Mouse (Mus musculus): Measurements from ENCODE around the gene Vmn2r62. TPM values are rescaled to one million over a fixed set of nuclear protein-coding genes. Genes with fewer than 3 reads are reported as not detected.
"Not testable (repeated sequence)": the region's sequence is repeated elsewhere in the genome, so short reads cannot be mapped to it uniquely, and the experiment has no call there.

Gene Vmn2r62
- polyA plus RNA-seq (2015; fragmentation: Nextera tagmentation; extraction: Ambion mirVana): not detected in 2 replicates

DNA sequence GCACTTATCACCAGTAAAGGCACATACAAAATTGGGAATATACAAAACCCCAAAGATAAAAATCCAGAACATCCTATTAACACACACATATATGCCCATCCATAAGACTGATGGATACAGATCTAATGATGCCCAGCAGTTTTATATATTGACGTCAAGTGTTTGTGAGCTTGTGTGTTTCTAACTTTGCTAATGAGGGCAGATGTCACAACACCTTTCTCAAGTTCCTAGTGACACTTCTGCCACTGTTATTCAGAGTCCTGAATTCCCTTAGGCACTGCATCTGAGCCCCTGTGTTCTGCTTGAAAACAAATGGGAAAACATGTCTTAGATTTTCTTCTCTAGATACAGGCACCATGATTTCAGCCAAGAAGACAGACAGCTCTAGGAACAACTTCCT, at the start of gene Vmn2r62:
TSS of gene Vmn2r62 (minus strand) at position 101 of the 400 bp plus-strand sequence.
- H3K27ac ChIP-seq; H3K4me3 ChIP-seq; H3K36me3 ChIP-seq; H3K4me1 ChIP-seq; H3K27me3 ChIP-seq; H3K9me3 ChIP-seq; H3K4me2 ChIP-seq; H3K9ac ChIP-seq; ATAC-seq (ENCODE audit: borderline replicate concordance, extremely low read depth, low FRiP score, low TSS enrichment): not testable (repeated sequence)
- WGBS: no CpG with 5 or more reads among the region's 1 CpGs

- not testable (repeated sequence) for H3K27ac ChIP-seq; H3K9me3 ChIP-seq; H3K4me3 ChIP-seq; H3K36me3 ChIP-seq; H3K4me2 ChIP-seq; ATAC-seq (ENCODE audit: borderline replicate concordance, extremely low read depth, low FRiP score, low TSS enrichment); H3K9ac ChIP-seq; H3K27me3 ChIP-seq; H3K4me1 ChIP-seq
Measured at GRCm38 (mm10) chr7:42838366-42838765, 45.0 kb upstream of the Vmn2r62 start.

DNA sequence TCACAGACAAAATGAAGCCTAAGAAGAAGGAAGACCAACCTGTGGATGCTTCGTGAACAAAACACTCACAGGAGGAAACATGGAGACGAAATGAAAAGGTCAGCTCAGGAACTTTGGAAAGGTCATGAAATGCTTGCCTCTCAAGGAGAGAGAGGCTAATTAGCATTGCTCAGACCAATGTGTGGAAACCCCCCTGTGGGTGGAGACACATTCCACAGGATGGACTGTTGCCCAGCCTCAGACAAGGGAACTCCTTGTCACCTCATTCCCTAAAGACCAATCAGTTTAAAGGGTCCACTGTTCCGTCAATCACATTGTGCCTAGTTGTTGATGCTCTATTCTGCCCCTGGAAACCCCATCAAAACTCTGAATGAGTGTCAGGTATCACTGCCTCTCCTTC, 38.9 kb upstream of the Vmn2r62 start:
- H3K4me3 ChIP-seq: no peak overlapping the region
- H3K4me2 ChIP-seq: no peak overlapping the region
- no peak for ATAC-seq (ENCODE audit: borderline replicate concordance, extremely low read depth, low FRiP score, low TSS enrichment)
- H3K27me3 ChIP-seq: no peaks in the 10 kb centered on the region
- H3K27ac ChIP-seq: no peak overlapping the region
- H3K4me1 ChIP-seq: no peaks in the 10 kb centered on the region
- no peak overlapping the region for H3K9ac ChIP-seq
- H3K9me3 ChIP-seq: no peaks in the 10 kb centered on the region
- H3K36me3 ChIP-seq: no peaks in the 10 kb centered on the region
- 59% methylated on average over 3 of the region's 3 CpGs for WGBS

DNA sequence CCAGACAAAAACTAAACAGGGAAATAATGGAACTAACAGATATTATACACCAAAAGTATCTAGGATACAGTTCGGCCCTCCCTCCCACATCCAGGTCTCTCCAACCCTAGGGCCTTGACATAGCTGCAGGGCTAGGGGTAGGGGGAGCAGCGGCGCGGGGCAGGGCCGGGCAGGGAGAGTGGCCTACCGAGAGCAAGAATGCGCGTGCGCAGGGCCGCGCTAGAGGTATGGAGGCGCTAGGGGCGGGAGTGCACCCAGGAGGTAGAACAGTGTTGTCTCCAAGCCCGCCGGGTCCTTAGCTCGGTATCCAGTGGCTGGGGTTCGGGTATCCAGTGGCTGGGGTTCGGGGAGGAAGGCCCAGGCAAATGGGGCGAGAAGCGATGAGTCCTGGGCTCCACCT, 43.5 kb downstream of the Vmn2r62 start:
- Histone ChIP-seq H3K4me1 (no peaks in the 10 kb centered on the region), H3K9me3 (no peaks in the 10 kb centered on the region), H3K9ac (no peak overlapping the region), H3K4me3 (no peak overlapping the region), H3K4me2 (no peak overlapping the region), H3K27me3 (no peaks in the 10 kb centered on the region), H3K36me3 (no peaks in the 10 kb centered on the region), H3K27ac (no peak overlapping the region)
- no peak; the same call in 1 of the 2 replicates for ATAC-seq (ENCODE audit: borderline replicate concordance, extremely low read depth, low FRiP score, low TSS enrichment)
- WGBS: 51% methylated on average over 19 of the region's 20 CpGs

- ATAC-seq (ENCODE audit: borderline replicate concordance, extremely low read depth, low FRiP score, low TSS enrichment): no peak
- Histone ChIP-seq H3K27ac (no peak overlapping the region), H3K9me3 (no peaks in the 10 kb centered on the region), H3K27me3 (no peaks in the 10 kb centered on the region), H3K4me1 (no peaks in the 10 kb centered on the region), H3K4me3 (no peak overlapping the region), H3K9ac (no peak overlapping the region), H3K4me2 (no peak overlapping the region), H3K36me3 (no peaks in the 10 kb centered on the region)
- WGBS: 82% methylated on average over 10 of the region's 10 CpGs
Measured at GRCm38 (mm10) chr7:42738536-42739210, 54.7 kb downstream of the Vmn2r62 start.

DNA sequence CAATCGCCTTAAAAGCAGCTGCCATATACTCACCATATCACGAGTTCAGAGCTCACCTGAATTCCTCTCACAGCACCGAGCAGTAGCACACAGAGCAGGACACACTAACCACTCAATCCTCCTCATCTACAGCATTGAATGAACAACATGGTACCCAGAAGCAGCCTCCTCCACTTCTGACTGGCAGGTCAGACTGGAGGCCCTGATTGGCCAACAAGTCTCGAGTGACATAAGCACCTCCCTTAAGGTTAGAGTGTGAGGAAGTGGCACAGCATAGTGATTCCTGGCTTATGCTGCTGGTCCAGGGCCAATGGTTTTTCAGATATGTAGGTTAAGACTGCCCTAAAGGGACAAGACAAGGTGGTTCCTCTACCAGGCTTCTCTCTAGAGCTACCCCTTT, 66.4 kb downstream of the Vmn2r62 start, which contains the start of gene Gm17067:
TSS of gene Gm17067 (minus strand) at position 101 of the 400 bp plus-strand sequence.
- ATAC-seq (ENCODE audit: borderline replicate concordance, extremely low read depth, low FRiP score, low TSS enrichment): not testable (repeated sequence)

More for the DNA sequence above, 66.4 kb downstream of the Vmn2r62 start, which contains the start of gene Gm17067:
- H3K36me3 ChIP-seq, H3K27me3 ChIP-seq, H3K4me2 ChIP-seq, H3K4me1 ChIP-seq, H3K9me3 ChIP-seq, H3K4me3 ChIP-seq, H3K9ac ChIP-seq, H3K27ac ChIP-seq: not testable (repeated sequence)
- 80% methylated on average over 4 of the region's 4 CpGs for WGBS

Other genes with a start within 250 kb of the Vmn2r62 start
- not detected in 2 replicates for gene Gm21028, start 214.9 kb downstream of the Vmn2r62 start, polyA plus RNA-seq (2015; fragmentation: Nextera tagmentation; extraction: Ambion mirVana)
- gene Zfp977, start 201.0 kb downstream of the Vmn2r62 start, polyA plus RNA-seq (2015; fragmentation: Nextera tagmentation; extraction: Ambion mirVana): 2.2 and 2.5 TPM in 2 replicates
- 5.2 and 5.4 TPM in 2 replicates for gene Zfp976, start 150.9 kb downstream of the Vmn2r62 start, polyA plus RNA-seq (2015; fragmentation: Nextera tagmentation; extraction: Ambion mirVana)
- 7.7 and 10.1 TPM in 2 replicates for gene Zfp975, start 100.8 kb downstream of the Vmn2r62 start, polyA plus RNA-seq (2015; fragmentation: Nextera tagmentation; extraction: Ambion mirVana)
- gene Gm17067, start 66.5 kb downstream of the Vmn2r62 start, polyA plus RNA-seq (2015; fragmentation: Nextera tagmentation; extraction: Ambion mirVana): not detected in 2 replicates
- not detected in 2 replicates for gene Gm2381, start 73.7 kb upstream of the Vmn2r62 start, polyA plus RNA-seq (2015; fragmentation: Nextera tagmentation; extraction: Ambion mirVana)
- not detected in 2 replicates for gene Vmn2r63, start 140.3 kb upstream of the Vmn2r62 start, polyA plus RNA-seq (2015; fragmentation: Nextera tagmentation; extraction: Ambion mirVana)
- not detected in 2 replicates for gene Gm9268, start 225.2 kb upstream of the Vmn2r62 start, polyA plus RNA-seq (2015; fragmentation: Nextera tagmentation; extraction: Ambion mirVana)